Mouse (Mus musculus) gastrocnemius, postnatal 14 days (tissue): ENCODE results near the gene Gm8212. TPM values are rescaled to one million over a fixed set of nuclear protein-coding genes. Genes with fewer than 3 reads are reported as not detected.
"Not testable (repeated sequence)": the region's sequence is repeated elsewhere in the genome, so short reads cannot be mapped to it uniquely, and the experiment has no call there.

Source experiments
- DNase-seq: peaks from one replicate; pipeline ENCODE4 v3.0.0; 2021; ENCODE audit warnings: mixed read lengths
- intact Hi-C: fragments of 180-260 bp; cut with DNase I; formaldehyde crosslinking; loops from one replicate; pipeline ENCODE4 v1.15.1; 2025; ENCODE audit warnings: low total_unique reads
- long read RNA-seq, 2 experiments: library from polyadenylated mRNA; stranded (forward); transcript quantifications; one replicate each; pipeline ENCODE4 v2.0.0; 2021
- total RNA-seq, 2 experiments: library from RNA; stranded (reverse); gene quantifications; 2 replicates each; pipeline ENCODE4 v1.2.3; 2021

The Gm8212 gene
- total RNA-seq: not detected
- long read RNA-seq, experiment 1: 0 reads
- long read RNA-seq, experiment 2: 0 reads

DNA sequence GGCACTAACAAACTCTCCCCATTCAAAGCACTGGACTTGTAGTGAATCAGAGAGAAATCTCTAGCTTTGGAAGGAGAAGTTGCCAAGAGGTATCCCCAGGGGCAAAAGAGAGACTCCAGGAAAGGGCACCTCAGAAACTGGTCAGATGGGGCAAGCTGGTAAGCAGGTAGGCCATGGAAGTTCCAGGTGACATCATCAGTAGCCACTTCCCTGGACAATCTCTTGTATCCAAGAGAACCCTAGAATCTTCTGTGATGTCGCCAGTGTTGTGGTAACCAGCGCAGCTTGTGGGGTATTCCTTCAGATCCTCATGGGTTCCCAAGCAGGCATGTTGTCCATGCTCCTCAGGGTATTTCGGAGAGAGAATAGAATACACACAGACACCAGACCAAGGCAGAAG lies at the start of gene Gm8212:
Gm8212 (plus strand) TSS at position 301 of the 400 bp plus-strand sequence.
- DNase-seq: not testable (repeated sequence)

DNA sequence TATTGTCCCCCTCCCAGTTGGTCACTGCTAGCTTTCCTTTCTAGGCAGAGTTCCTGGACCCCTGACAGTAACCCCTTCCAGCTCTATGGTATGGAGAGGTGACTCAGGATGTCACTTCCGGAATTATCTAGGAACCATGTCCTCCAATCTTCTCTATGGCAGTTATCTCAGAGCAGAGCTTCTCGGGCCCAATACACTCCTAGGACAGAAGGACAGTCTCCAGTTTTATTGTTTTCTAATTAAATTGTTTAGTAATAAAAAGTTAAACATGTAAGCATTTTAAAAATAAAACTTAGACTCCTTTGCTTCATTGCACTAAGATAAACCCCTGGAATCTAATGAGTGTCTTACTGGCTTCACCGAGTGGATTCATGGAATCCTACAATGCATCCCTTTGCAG lies 15.7 kb downstream of the Gm8212 start, which contains the start of gene 4930503E14Rik:
4930503E14Rik (minus strand) TSS at position 101 of the 400 bp plus-strand sequence.
- DNase-seq, intact Hi-C loops: not testable (repeated sequence)

More for the DNA sequence above, at the start of gene Gm8212:
- intact Hi-C loops: not testable (repeated sequence)

DNA sequence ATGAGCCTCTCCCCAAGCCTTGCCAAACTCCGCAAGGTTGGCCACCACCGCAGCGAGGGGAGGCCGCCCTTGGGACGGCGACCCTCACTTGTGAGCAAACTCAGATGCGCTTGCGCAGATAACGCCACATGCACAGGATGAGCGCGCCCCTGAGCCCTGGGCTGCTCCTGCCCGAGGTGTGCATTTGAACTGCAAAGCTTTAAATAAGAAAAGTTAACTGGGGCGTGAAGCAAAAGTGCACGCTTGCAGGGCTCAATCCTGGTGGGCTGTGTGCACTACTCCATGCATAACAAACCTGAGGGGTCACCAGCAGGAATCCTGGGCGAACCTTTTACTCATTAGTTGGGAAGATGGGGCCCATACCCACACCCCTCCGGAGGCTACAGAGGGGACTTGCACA lies 50.6 kb downstream of the Gm8212 start:
- no peak for DNase-seq
- intact Hi-C loops: no loop called here

Other genes with a start within 250 kb of the Gm8212 start
- not detected for gene Ang5, start 240.6 kb upstream of the Gm8212 start, total RNA-seq
- not detected for gene Ang6, start 195.4 kb upstream of the Gm8212 start, total RNA-seq
- under 1 TPM; 0.72 to 1.00 TPM for gene Ear2, start 95.0 kb upstream of the Gm8212 start, total RNA-seq
- not detected for gene Gm3327, start 73.8 kb upstream of the Gm8212 start, total RNA-seq
- not detected for gene 4930503E14Rik, start 15.6 kb downstream of the Gm8212 start, total RNA-seq
- not detected for gene Gm8220, start 87.9 kb downstream of the Gm8212 start, total RNA-seq
- not detected for gene Gm5930, start 140.9 kb downstream of the Gm8212 start, total RNA-seq
- gene Gm8229, start 167.7 kb downstream of the Gm8212 start, total RNA-seq: not detected
- not detected for gene Gm3371, start 213.0 kb downstream of the Gm8212 start, total RNA-seq
- gene Gm8232, start 236.0 kb downstream of the Gm8212 start, total RNA-seq: not detected